Mouse (Mus musculus) lung, embryonic 15.5 days (tissue): ENCODE measurements around the gene Bicral. TPM values are rescaled to one million over a fixed set of nuclear protein-coding genes. Genes with fewer than 3 reads are reported as not detected.

Experiments
- ATAC-seq: fragments of 200-750 bp; cut with Nextera tagmentation; 2 replicates; pipeline ENCODE4 v1.8.0; 2017; ENCODE audit warnings: moderate number of reproducible peaks, borderline replicate concordance; ENCODE audit not compliant: low FRiP score, low TSS enrichment; ENCODE audit errors: extremely low read depth
- H3K27ac ChIP-seq: fragments of 300-500 bp; sonication (generic); 2 replicates; pipeline ENCODE4 v1.5.1; 2015; ENCODE audit warnings: moderate library complexity, mild to moderate bottlenecking, inconsistent platforms
- H3K27me3 ChIP-seq: fragments of 300-500 bp; sonication (generic); 2 replicates; pipeline ENCODE4 v1.6.1; 2015; ENCODE audit warnings: inconsistent platforms
- H3K36me3 ChIP-seq: fragments of 300-500 bp; sonication (generic); 2 replicates; pipeline ENCODE4 v1.6.1; 2015; ENCODE audit warnings: inconsistent platforms
- H3K4me1 ChIP-seq: fragments of 300-500 bp; sonication (generic); 2 replicates; pipeline ENCODE4 v1.6.1; 2015; ENCODE audit warnings: inconsistent platforms
- H3K4me2 ChIP-seq: fragments of 300-500 bp; sonication (generic); 2 replicates; pipeline ENCODE4 v1.6.1; 2015; ENCODE audit warnings: inconsistent platforms, mild to moderate bottlenecking, moderate library complexity
- H3K4me3 ChIP-seq: fragments of 300-500 bp; sonication (generic); 2 replicates; pipeline ENCODE4 v1.5.1; 2015; ENCODE audit warnings: mild to moderate bottlenecking, inconsistent platforms
- H3K9ac ChIP-seq: fragments of 300-500 bp; sonication (generic); 2 replicates; pipeline ENCODE4 v1.6.1; 2015; ENCODE audit warnings: inconsistent platforms
- H3K9me3 ChIP-seq: fragments of 300-500 bp; sonication (generic); 2 replicates; pipeline ENCODE4 v1.6.1; 2016; ENCODE audit warnings: inconsistent platforms
- WGBS: fragments of 180-500 bp; shearing (Covaris S2); methylation state at CpG from one replicate; pipeline ENCODE4 v1.1.7; 2015; 5-methylcytosine and 5-hydroxymethylcytosine counted together
- polyA plus RNA-seq: library from polyadenylated mRNA; unstranded; fragments of >200 nt; fragmentation: Nextera tagmentation; extraction: Ambion mirVana; gene quantifications from 2 replicates; pipeline ENCODE4 v1.2.1, GENCODE M21; 2015

The Bicral gene
- polyA plus RNA-seq, 1 experiment from 2014 or later, result 4.0 TPM

- Histone ChIP-seq H3K27ac (0 out of 2 replicates have a peak overlapping the region, but pooled peaks have one; percentile 7), H3K4me3 (no peak overlapping the region)
Observed at GRCm38 (mm10) chr17:46885910-46886643, 27.8 kb upstream of the Bicral start.

GRCm38 (mm10) chr17:46885218-46885909 lies 27.1 kb upstream of the Bicral start:
- H3K4me2 ChIP-seq, result no peak overlapping the region
- H3K4me3 ChIP-seq, result no peak overlapping the region

More at GRCm38 (mm10) chr17:46885910-46886643, 27.8 kb upstream of the Bicral start:
- Histone ChIP-seq H3K36me3 (no peaks in the 10 kb centered on the region), H3K27me3 (no peaks in the 10 kb centered on the region), H3K4me1 (peaks cover 21% of the 10 kb centered on the region), H3K9me3 (no peaks in the 10 kb centered on the region), H3K9ac (no peak overlapping the region), H3K4me2 (no peak overlapping the region)
- 23% methylated on average over 17 of the region's 17 CpGs for WGBS
- ATAC-seq, result no peak

GRCm38 (mm10) chr17:46884766-46885165 lies 26.5 kb upstream of the Bicral start:
- 91% methylated on average over 6 of the region's 6 CpGs for WGBS
- no peak overlapping the region for H3K4me2 ChIP-seq
- ATAC-seq, result no peak

More at GRCm38 (mm10) chr17:46885218-46885909, 27.1 kb upstream of the Bicral start:
- no peak overlapping the region for H3K9ac ChIP-seq
- H3K27ac ChIP-seq, result no peak overlapping the region
- H3K27me3 ChIP-seq, result no peaks in the 10 kb centered on the region
- no peaks in the 10 kb centered on the region for H3K36me3 ChIP-seq
- H3K4me1 ChIP-seq, result peaks cover 21% of the 10 kb centered on the region
- no peaks in the 10 kb centered on the region for H3K9me3 ChIP-seq
- ATAC-seq, result no peak
- 51% methylated on average over 11 of the region's 11 CpGs for WGBS

GRCm38 (mm10) chr17:46883107-46883506 lies 24.8 kb upstream of the Bicral start:
- Histone ChIP-seq H3K27ac (peak overlapping the region; percentile 31; the same call in 1 of the 2 replicates), H3K9me3 (no peaks in the 10 kb centered on the region), H3K4me1 (peaks cover 22% of the 10 kb centered on the region), H3K36me3 (no peaks in the 10 kb centered on the region), H3K9ac (no peak overlapping the region), H3K27me3 (no peaks in the 10 kb centered on the region), H3K4me2 (no peak overlapping the region), H3K4me3 (no peak overlapping the region)
- no peak for ATAC-seq
- WGBS, result 69% methylated on average over 9 of the region's 9 CpGs

More at GRCm38 (mm10) chr17:46884766-46885165, 26.5 kb upstream of the Bicral start:
- no peak overlapping the region for H3K4me3 ChIP-seq
- no peaks in the 10 kb centered on the region for H3K36me3 ChIP-seq
- H3K27me3 ChIP-seq, result no peaks in the 10 kb centered on the region
- H3K27ac ChIP-seq, result no peak overlapping the region
- H3K9ac ChIP-seq, result no peak overlapping the region
- peaks cover 26% of the 10 kb centered on the region for H3K4me1 ChIP-seq
- H3K9me3 ChIP-seq, result no peaks in the 10 kb centered on the region

GRCm38 (mm10) chr17:46881728-46882127 lies 23.4 kb upstream of the Bicral start:
- no peak overlapping the region for H3K9ac ChIP-seq
- peaks cover 20% of the 10 kb centered on the region for H3K4me1 ChIP-seq
- no peak overlapping the region for H3K4me2 ChIP-seq
- H3K36me3 ChIP-seq, result no peaks in the 10 kb centered on the region
- no peak for ATAC-seq
- WGBS, result 84% methylated on average over 6 of the region's 6 CpGs
- no peaks in the 10 kb centered on the region for H3K9me3 ChIP-seq
- H3K4me3 ChIP-seq, result no peak overlapping the region
- no peaks in the 10 kb centered on the region for H3K27me3 ChIP-seq
- H3K27ac ChIP-seq, result no peak overlapping the region

GRCm38 (mm10) chr17:46880322-46880721 lies 22.0 kb upstream of the Bicral start:
- peak overlapping the region; percentile 50; the same call in 1 of the 2 replicates for H3K27ac ChIP-seq
- ATAC-seq, result no peak
- no peaks in the 10 kb centered on the region for H3K36me3 ChIP-seq
- no peak overlapping the region for H3K4me2 ChIP-seq
- 34% methylated on average over 2 of the region's 2 CpGs for WGBS
- H3K4me3 ChIP-seq, result no peak overlapping the region
- H3K9ac ChIP-seq, result no peak overlapping the region
- H3K9me3 ChIP-seq, result no peaks in the 10 kb centered on the region
- H3K27me3 ChIP-seq, result no peaks in the 10 kb centered on the region
- peaks cover 10% of the 10 kb centered on the region for H3K4me1 ChIP-seq

GRCm38 (mm10) chr17:46879841-46880311 lies 21.6 kb upstream of the Bicral start:
- no peak overlapping the region for H3K4me2 ChIP-seq
- peaks cover 10% of the 10 kb centered on the region for H3K4me1 ChIP-seq
- peak; percentile 69 for ATAC-seq
- H3K4me3 ChIP-seq, result no peak overlapping the region
- no peaks in the 10 kb centered on the region for H3K27me3 ChIP-seq
- WGBS, result 16% methylated on average over 14 of the region's 14 CpGs
- no peaks in the 10 kb centered on the region for H3K36me3 ChIP-seq
- H3K27ac ChIP-seq, result peak overlapping the region; percentile 50; the same call in 1 of the 2 replicates
- no peaks in the 10 kb centered on the region for H3K9me3 ChIP-seq
- no peak overlapping the region for H3K9ac ChIP-seq

GRCm38 (mm10) chr17:46877061-46877460 lies 18.8 kb upstream of the Bicral start:
- Histone ChIP-seq H3K4me1 (peaks cover 17% of the 10 kb centered on the region), H3K27me3 (no peaks in the 10 kb centered on the region), H3K9me3 (no peaks in the 10 kb centered on the region), H3K27ac (no peak overlapping the region), H3K4me2 (no peak overlapping the region), H3K36me3 (no peaks in the 10 kb centered on the region), H3K9ac (no peak overlapping the region), H3K4me3 (no peak overlapping the region)
- 87% methylated on average over 5 of the region's 5 CpGs for WGBS
- ATAC-seq, result no peak

- Histone ChIP-seq H3K36me3 (no peaks in the 10 kb centered on the region), H3K9me3 (no peaks in the 10 kb centered on the region), H3K27ac (no peak overlapping the region), H3K9ac (no peak overlapping the region), H3K4me3 (no peak overlapping the region), H3K27me3 (no peaks in the 10 kb centered on the region), H3K4me2 (no peak overlapping the region), H3K4me1 (peaks cover 17% of the 10 kb centered on the region)
- no peak for ATAC-seq
- WGBS, result 61% methylated on average over 8 of the region's 8 CpGs
Observed at GRCm38 (mm10) chr17:46876371-46876950, 18.2 kb upstream of the Bicral start.

- no peaks in the 10 kb centered on the region for H3K9me3 ChIP-seq
- H3K27me3 ChIP-seq, result no peaks in the 10 kb centered on the region
- no peak for ATAC-seq
- H3K36me3 ChIP-seq, result no peaks in the 10 kb centered on the region
- no peak overlapping the region for H3K9ac ChIP-seq
- peaks cover 17% of the 10 kb centered on the region for H3K4me1 ChIP-seq
- H3K4me2 ChIP-seq, result no peak overlapping the region
- no peak overlapping the region for H3K27ac ChIP-seq
- no peak overlapping the region for H3K4me3 ChIP-seq
- WGBS, result 81% methylated on average over 3 of the region's 3 CpGs
Observed at GRCm38 (mm10) chr17:46875626-46876025, 17.3 kb upstream of the Bicral start.

- Histone ChIP-seq H3K4me2 (no peak overlapping the region), H3K4me3 (no peak overlapping the region), H3K27ac (no peak overlapping the region), H3K9ac (no peak overlapping the region), H3K27me3 (no peaks in the 10 kb centered on the region), H3K9me3 (no peaks in the 10 kb centered on the region), H3K4me1 (peaks cover 7% of the 10 kb centered on the region), H3K36me3 (no peaks in the 10 kb centered on the region)
- ATAC-seq, result no peak
- WGBS, result 24% methylated on average over 10 of the region's 10 CpGs
Observed at GRCm38 (mm10) chr17:46874133-46874532, 15.9 kb upstream of the Bicral start.

- 82% methylated on average over 7 of the region's 7 CpGs for WGBS
- no peaks in the 10 kb centered on the region for H3K36me3 ChIP-seq
- no peak for ATAC-seq
- H3K4me1 ChIP-seq, result peaks cover 7% of the 10 kb centered on the region
- H3K4me3 ChIP-seq, result no peak overlapping the region
- H3K9ac ChIP-seq, result no peak overlapping the region
- H3K27ac ChIP-seq, result no peak overlapping the region
- H3K9me3 ChIP-seq, result no peaks in the 10 kb centered on the region
- no peak overlapping the region for H3K4me2 ChIP-seq
- H3K27me3 ChIP-seq, result no peaks in the 10 kb centered on the region
Observed at GRCm38 (mm10) chr17:46872806-46873205, 14.5 kb upstream of the Bicral start.
